Mouse (Mus musculus): ENCODE data around the gene Cnrip1. TPM values are rescaled to one million over a fixed set of nuclear protein-coding genes. Genes with fewer than 3 reads are reported as not detected.
"Not testable (repeated sequence)": the region's sequence is repeated elsewhere in the genome, so short reads cannot be mapped to it uniquely, and the experiment has no call there.

Gene Cnrip1
- polyA plus RNA-seq, 1 experiment: 0.58 TPM

DNA sequence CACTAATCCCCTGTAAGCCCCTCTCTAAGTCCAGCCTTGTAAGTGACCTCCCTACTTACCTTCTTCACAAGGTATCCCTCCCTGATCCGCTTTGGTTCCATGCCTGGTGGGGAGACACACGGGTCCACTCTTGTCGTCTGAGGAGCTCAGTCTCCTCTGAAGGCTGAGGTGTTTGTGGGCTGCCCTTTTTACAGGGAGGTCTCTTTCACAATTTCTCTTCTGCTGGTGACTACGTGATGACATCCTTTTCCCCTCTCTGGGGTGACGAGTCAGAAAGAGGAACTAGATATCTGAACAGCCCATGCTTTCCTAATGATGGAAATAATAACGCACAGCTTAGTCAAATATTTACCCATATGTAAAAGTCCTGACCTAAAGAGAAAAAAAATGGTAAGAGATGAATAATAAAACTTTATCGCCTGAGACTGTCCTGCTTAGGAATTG is 42.9 kb upstream of the Cnrip1 start:
- no peak for TF ChIP-seq CTCF (IDR thresholded peaks at IDR 0.05; ENCODE audit: control insufficient read depth, insufficient read depth, insufficient replicate concordance, low read depth, low read length)
- TF ChIP-seq POLR2A (IDR thresholded peaks at IDR 0.05; ENCODE audit: control insufficient read depth, low read depth, low read length): no peak
- Histone ChIP-seq H3K4me1 (ENCODE audit: control insufficient read depth, insufficient read depth, low read length) (no peaks in the 10 kb centered on the region), H3K4me3 (ENCODE audit: control insufficient read depth, low read depth, low read length) (no peak overlapping the region), H3K27me3 (ENCODE audit: control insufficient read depth, insufficient read depth, low read length) (no peaks in the 10 kb centered on the region), H3K27ac (ENCODE audit: control insufficient read depth, insufficient read depth, low read depth, low read length) (no peak overlapping the region), H3K36me3 (ENCODE audit: control insufficient read depth, insufficient read depth, low read length) (no peaks in the 10 kb centered on the region)

DNA sequence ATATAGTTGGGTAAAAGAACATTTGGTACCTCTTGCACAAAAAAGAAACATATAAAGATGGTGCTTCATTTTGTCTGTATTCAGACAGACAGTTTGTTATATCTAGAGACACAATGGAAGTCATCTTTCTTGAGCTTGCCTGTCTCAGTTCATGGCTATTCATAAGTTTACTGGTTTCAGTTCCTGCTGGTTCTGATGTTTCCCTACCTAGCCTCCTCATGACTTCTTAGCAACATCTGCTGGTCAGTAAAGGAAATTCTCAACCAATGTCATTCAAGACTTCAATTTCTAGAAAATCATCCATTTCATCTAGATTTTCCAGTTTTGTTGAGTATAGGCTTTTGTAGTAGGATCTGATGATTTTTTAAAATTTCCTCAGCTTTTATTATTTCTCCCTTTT is 38.4 kb upstream of the Cnrip1 start:
- H3K27me3 ChIP-seq (ENCODE audit: control insufficient read depth, insufficient read depth, low read length): no peaks in the 10 kb centered on the region
- no peak overlapping the region for H3K4me3 ChIP-seq (ENCODE audit: control insufficient read depth, low read depth, low read length)
- no peak overlapping the region for H3K27ac ChIP-seq (ENCODE audit: control insufficient read depth, insufficient read depth, low read depth, low read length)
- H3K36me3 ChIP-seq (ENCODE audit: control insufficient read depth, insufficient read depth, low read length): no peaks in the 10 kb centered on the region
- no peak for TF ChIP-seq CTCF (IDR thresholded peaks at IDR 0.05; ENCODE audit: control insufficient read depth, insufficient read depth, insufficient replicate concordance, low read depth, low read length)
- TF ChIP-seq POLR2A (IDR thresholded peaks at IDR 0.05; ENCODE audit: control insufficient read depth, low read depth, low read length): no peak
- H3K4me1 ChIP-seq (ENCODE audit: control insufficient read depth, insufficient read depth, low read length): no peaks in the 10 kb centered on the region

GRCm38 (mm10) chr11:17019328-17019727 is 32.1 kb upstream of the Cnrip1 start:
- no peaks in the 10 kb centered on the region for H3K36me3 ChIP-seq (ENCODE audit: control insufficient read depth, insufficient read depth, low read length)
- TF ChIP-seq POLR2A (IDR thresholded peaks at IDR 0.05; ENCODE audit: control insufficient read depth, low read depth, low read length): no peak
- no peak for TF ChIP-seq CTCF (IDR thresholded peaks at IDR 0.05; ENCODE audit: control insufficient read depth, insufficient read depth, insufficient replicate concordance, low read depth, low read length)
- H3K4me3 ChIP-seq (ENCODE audit: control insufficient read depth, low read depth, low read length): no peak overlapping the region
- no peaks in the 10 kb centered on the region for H3K27me3 ChIP-seq (ENCODE audit: control insufficient read depth, insufficient read depth, low read length)
- H3K27ac ChIP-seq (ENCODE audit: control insufficient read depth, insufficient read depth, low read depth, low read length): no peak overlapping the region
- no peaks in the 10 kb centered on the region for H3K4me1 ChIP-seq (ENCODE audit: control insufficient read depth, insufficient read depth, low read length)

DNA sequence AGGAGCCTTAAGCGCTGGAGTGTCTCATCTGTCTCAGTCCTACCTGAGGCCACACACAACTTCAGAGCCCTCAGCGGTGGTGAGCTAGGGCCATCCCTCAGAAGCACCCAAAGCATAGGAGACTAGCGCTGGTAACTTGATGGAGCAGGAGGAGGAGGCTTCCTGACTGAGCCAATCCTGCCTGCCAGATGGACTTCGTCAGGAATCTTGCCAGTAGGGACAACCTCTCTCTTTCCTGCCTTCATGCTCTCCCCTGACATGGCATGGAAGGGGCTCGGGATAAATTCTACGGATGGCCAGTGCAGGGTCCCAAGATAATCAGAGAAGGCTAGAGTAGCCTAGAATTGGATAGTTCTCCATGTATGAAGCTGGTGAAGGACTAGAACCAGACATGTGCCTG is 28.2 kb upstream of the Cnrip1 start:
- Histone ChIP-seq H3K4me3 (ENCODE audit: control insufficient read depth, low read depth, low read length) (no peak overlapping the region), H3K27me3 (ENCODE audit: control insufficient read depth, insufficient read depth, low read length) (no peaks in the 10 kb centered on the region), H3K36me3 (ENCODE audit: control insufficient read depth, insufficient read depth, low read length) (no peaks in the 10 kb centered on the region), H3K4me1 (ENCODE audit: control insufficient read depth, insufficient read depth, low read length) (no peaks in the 10 kb centered on the region), H3K27ac (ENCODE audit: control insufficient read depth, insufficient read depth, low read depth, low read length) (no peak overlapping the region)
- TF ChIP-seq POLR2A (IDR thresholded peaks at IDR 0.05; ENCODE audit: control insufficient read depth, low read depth, low read length) (no peak), CTCF (IDR thresholded peaks at IDR 0.05; ENCODE audit: control insufficient read depth, insufficient read depth, insufficient replicate concordance, low read depth, low read length) (no peak)

GRCm38 (mm10) chr11:17023984-17024383 is 27.4 kb upstream of the Cnrip1 start:
- H3K27ac ChIP-seq (ENCODE audit: control insufficient read depth, insufficient read depth, low read depth, low read length): no peak overlapping the region
- TF ChIP-seq CTCF (IDR thresholded peaks at IDR 0.05; ENCODE audit: control insufficient read depth, insufficient read depth, insufficient replicate concordance, low read depth, low read length) (no peak), POLR2A (IDR thresholded peaks at IDR 0.05; ENCODE audit: control insufficient read depth, low read depth, low read length) (no peak)
- H3K36me3 ChIP-seq (ENCODE audit: control insufficient read depth, insufficient read depth, low read length): no peaks in the 10 kb centered on the region
- no peak overlapping the region for H3K4me3 ChIP-seq (ENCODE audit: control insufficient read depth, low read depth, low read length)
- no peaks in the 10 kb centered on the region for H3K27me3 ChIP-seq (ENCODE audit: control insufficient read depth, insufficient read depth, low read length)
- H3K4me1 ChIP-seq (ENCODE audit: control insufficient read depth, insufficient read depth, low read length): no peaks in the 10 kb centered on the region

GRCm38 (mm10) chr11:17045806-17046205 is 5.6 kb upstream of the Cnrip1 start:
- no peaks in the 10 kb centered on the region for H3K27me3 ChIP-seq (ENCODE audit: control insufficient read depth, insufficient read depth, low read length)
- no peaks in the 10 kb centered on the region for H3K36me3 ChIP-seq (ENCODE audit: control insufficient read depth, insufficient read depth, low read length)
- H3K27ac ChIP-seq (ENCODE audit: control insufficient read depth, insufficient read depth, low read depth, low read length): no peak overlapping the region
- TF ChIP-seq POLR2A (IDR thresholded peaks at IDR 0.05; ENCODE audit: control insufficient read depth, low read depth, low read length): no peak
- TF ChIP-seq CTCF (IDR thresholded peaks at IDR 0.05; ENCODE audit: control insufficient read depth, insufficient read depth, insufficient replicate concordance, low read depth, low read length): no peak
- H3K4me1 ChIP-seq (ENCODE audit: control insufficient read depth, insufficient read depth, low read length): no peaks in the 10 kb centered on the region
- H3K4me3 ChIP-seq (ENCODE audit: control insufficient read depth, low read depth, low read length): no peak overlapping the region

- H3K36me3 ChIP-seq (ENCODE audit: control insufficient read depth, insufficient read depth, low read length): no peaks in the 10 kb centered on the region
- H3K27ac ChIP-seq (ENCODE audit: control insufficient read depth, insufficient read depth, low read depth, low read length): no peak overlapping the region
- TF ChIP-seq CTCF (IDR thresholded peaks at IDR 0.05; ENCODE audit: control insufficient read depth, insufficient read depth, insufficient replicate concordance, low read depth, low read length) (no peak), POLR2A (IDR thresholded peaks at IDR 0.05; ENCODE audit: control insufficient read depth, low read depth, low read length) (no peak)
- H3K27me3 ChIP-seq (ENCODE audit: control insufficient read depth, insufficient read depth, low read length): no peaks in the 10 kb centered on the region
- peaks cover 5% of the 10 kb centered on the region for H3K4me1 ChIP-seq (ENCODE audit: control insufficient read depth, insufficient read depth, low read length)
- H3K4me3 ChIP-seq (ENCODE audit: control insufficient read depth, low read depth, low read length): peak overlapping the region; percentile 31
Measured at GRCm38 (mm10) chr11:17052476-17053049, 1.2 kb downstream of the Cnrip1 start.

GRCm38 (mm10) chr11:17069360-17069759 is 18.0 kb downstream of the Cnrip1 start:
- not testable (repeated sequence) for H3K4me3 ChIP-seq (ENCODE audit: control insufficient read depth, low read depth, low read length); H3K27me3 ChIP-seq (ENCODE audit: control insufficient read depth, insufficient read depth, low read length); H3K36me3 ChIP-seq (ENCODE audit: control insufficient read depth, insufficient read depth, low read length); H3K27ac ChIP-seq (ENCODE audit: control insufficient read depth, insufficient read depth, low read depth, low read length); H3K4me1 ChIP-seq (ENCODE audit: control insufficient read depth, insufficient read depth, low read length)

Measured in testis, adult 2 months (tissue).